Mouse (Mus musculus): ENCODE measurements at regions not wholly inside any gene's neighbourhood (a gene's known extent, or its start where the extent isn't known, plus 50 kb on each side); places are given as distances from the start of the nearest gene placed in this dataset.
A peak's percentile ranks its signal among the peaks of the same experiment; 100 is the strongest.

DNA sequence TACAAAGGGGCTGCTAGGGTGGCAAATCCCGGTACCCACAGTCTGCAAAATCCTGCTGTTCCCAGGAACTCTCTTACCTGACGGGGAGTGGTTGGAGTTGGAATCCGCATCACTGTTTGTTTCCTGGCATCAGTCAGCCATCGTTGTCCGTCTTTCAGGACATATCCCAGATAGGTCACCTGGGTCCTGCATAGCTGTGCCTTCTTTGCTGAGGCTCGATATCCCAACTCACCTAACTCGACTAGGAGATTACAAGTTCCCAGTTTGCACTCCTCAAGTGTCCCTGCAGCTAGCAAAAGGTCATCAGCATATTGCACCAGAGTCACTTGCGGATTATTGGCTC is 276.6 kb downstream of the Gm21863 start:
- TF ChIP-seq CTCF (conservative IDR thresholded peaks at IDR 0.05; ENCODE audit: low read length) (no peak), NANOG (IDR thresholded peaks at IDR 0.05; ENCODE audit: borderline replicate concordance, low read length) (0 out of 2 replicates have a peak, but pooled peaks have one; percentile 11)
